Mouse (Mus musculus): ENCODE measurements at regions not wholly inside any gene's neighbourhood (a gene's known extent, or its start where the extent isn't known, plus 50 kb on each side); places are given as distances from the start of the nearest gene placed in this dataset.

DNA sequence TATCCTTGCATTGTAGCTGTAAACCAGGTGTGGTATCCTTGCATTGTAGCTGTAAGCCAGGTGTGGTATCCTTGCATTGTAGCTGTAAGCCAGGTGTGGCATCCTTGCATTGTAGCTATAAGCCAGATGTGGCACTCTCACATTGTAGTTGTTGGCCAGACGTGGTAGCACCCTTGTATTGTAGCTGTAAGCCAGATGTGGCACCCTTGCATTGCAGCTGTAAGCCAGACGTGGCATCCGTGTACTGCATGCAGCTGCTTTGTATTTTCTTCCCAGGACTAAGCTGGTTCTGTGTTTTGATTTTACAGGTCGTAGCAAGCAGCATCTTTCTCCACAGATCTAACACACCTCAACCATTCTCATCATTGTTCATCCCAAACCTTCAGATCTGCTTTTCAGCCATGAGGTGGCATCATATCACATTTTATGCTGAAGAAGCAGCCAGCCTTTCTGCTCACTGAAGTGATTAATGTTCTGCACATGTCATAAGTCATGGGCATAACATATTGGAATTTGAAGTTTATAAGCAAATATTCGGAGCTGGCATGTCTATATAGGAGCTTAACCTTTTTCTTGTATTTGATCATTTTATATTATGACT, 71.5 kb downstream of the Mterf1b start:
- TF ChIP-seq MAX (IDR thresholded peaks at IDR 0.05; ENCODE audit: low read depth): no peak
- TF ChIP-seq POLR2AphosphoS2 (IDR thresholded peaks at IDR 0.05; ENCODE audit: insufficient read length, low read depth): no peak
- TF ChIP-seq CEBPB (IDR thresholded peaks at IDR 0.05; ENCODE audit: insufficient read depth, poor library complexity, severe bottlenecking): no peak
- TF ChIP-seq TCF12 (IDR thresholded peaks at IDR 0.05; ENCODE audit: insufficient read depth, poor library complexity, severe bottlenecking): no peak
- TF ChIP-seq POLR2A (IDR thresholded peaks at IDR 0.05; ENCODE audit: insufficient read length, low read depth): no peak
- TF ChIP-seq REST (IDR thresholded peaks at IDR 0.05; ENCODE audit: insufficient read depth, insufficient read length): no peak
- TF ChIP-seq TCF3 (IDR thresholded peaks at IDR 0.05; ENCODE audit: insufficient read length, low read depth): no peak

Measured in myocyte (in vitro differentiated cells).